Mouse (Mus musculus) megakaryocyte, embryonic 14.5 days (primary cell): Measurements from ENCODE around the gene Lrmda.

ENCODE experiments used
- FLI1 ChIP-seq: IDR thresholded peaks from 2 replicates; pipeline ENCODE4 v1.6.1; 2012; ENCODE audit warnings: low read length, inconsistent platforms, mixed read lengths
- GATA1 ChIP-seq: IDR thresholded peaks from 3 replicates; pipeline ENCODE4 v1.6.1; 2012; ENCODE audit warnings: mixed read lengths, low read length, inconsistent platforms, borderline replicate concordance

- TF ChIP-seq GATA1 (no peak), FLI1 (no peak)
These were observed 126.4 kb downstream of the Lrmda start for GRCm38 (mm10) chr14:22145863-22146262.
